Mouse (Mus musculus) mature B cell (primary cell): ENCODE results near the gene Pagr1a.

Experiments
- in situ Hi-C: fragments of 300-500 bp; cut with MboI; formaldehyde crosslinking; loops from 2 replicates; pipeline ENCODE4 v1.14.3; 2019

The Pagr1a gene

GRCm38 (mm10) chr7:127020901-127021562, 3.9 kb upstream of the Pagr1a start, which contains the start of the genes Gm42742 and Prrt2:
Gene Gm42742 (minus strand): TSS chr7:127021097.
Gene Prrt2 (minus strand): TSS chr7:127021211.
- in situ Hi-C loops, result no loop called here

- in situ Hi-C loops, result no loop called here
Observed at GRCm38 (mm10) chr7:127020491-127020890, 3.3 kb upstream of the Pagr1a start.

- in situ Hi-C loops, result no loop called here
Observed at GRCm38 (mm10) chr7:127020031-127020430, 2.9 kb upstream of the Pagr1a start.

GRCm38 (mm10) chr7:127019306-127019960, 2.3 kb upstream of the Pagr1a start:
- in situ Hi-C loops, result no loop called here

GRCm38 (mm10) chr7:127018416-127019305, 1.5 kb upstream of the Pagr1a start:
- in situ Hi-C loops, result no loop called here

- in situ Hi-C loops, result no loop called here
Observed at GRCm38 (mm10) chr7:127017950-127018345, 796 bp upstream of the Pagr1a start.

GRCm38 (mm10) chr7:127016486-127016938, 640 bp downstream of the Pagr1a start:
- in situ Hi-C loops, result no loop called here

- in situ Hi-C loops, result no loop called here
Observed at GRCm38 (mm10) chr7:127016481-127016485, 869 bp downstream of the Pagr1a start, which contains the start of gene Pagr1b. Gene Pagr1b (minus strand): TSS chr7:127016484.

GRCm38 (mm10) chr7:127016081-127016480, 1.1 kb downstream of the Pagr1a start:
- in situ Hi-C loops, result no loop called here

- in situ Hi-C loops, result no loop called here
Observed at GRCm38 (mm10) chr7:127014993-127015392, 2.2 kb downstream of the Pagr1a start.

GRCm38 (mm10) chr7:127014320-127014719, 2.8 kb downstream of the Pagr1a start, which contains the start of gene Mvp:
Gene Mvp (minus strand): TSS chr7:127014621.
- in situ Hi-C loops, result no loop called here

GRCm38 (mm10) chr7:127013385-127013784, 3.8 kb downstream of the Pagr1a start:
- in situ Hi-C loops, result no loop called here

GRCm38 (mm10) chr7:127012845-127013244, 4.3 kb downstream of the Pagr1a start:
- in situ Hi-C loops, result no loop called here

GRCm38 (mm10) chr7:127012374-127012773, 4.8 kb downstream of the Pagr1a start:
- in situ Hi-C loops, result no loop called here

- in situ Hi-C loops, result no loop called here
Observed at GRCm38 (mm10) chr7:127011717-127012116, 5.4 kb downstream of the Pagr1a start.

- in situ Hi-C loops, result no loop called here
Observed at GRCm38 (mm10) chr7:127011051-127011450, 6.1 kb downstream of the Pagr1a start.

- in situ Hi-C loops, result no loop called here
Observed at GRCm38 (mm10) chr7:127009307-127010085, 7.7 kb downstream of the Pagr1a start.

- in situ Hi-C loops, result no loop called here
Observed at GRCm38 (mm10) chr7:127008239-127009019, 8.7 kb downstream of the Pagr1a start.

GRCm38 (mm10) chr7:127007313-127008024, 9.7 kb downstream of the Pagr1a start:
- in situ Hi-C loops, result no loop called here

- in situ Hi-C loops, result no loop called here
Observed at GRCm38 (mm10) chr7:127004122-127004875, 12.9 kb downstream of the Pagr1a start.
